Mouse (Mus musculus): ENCODE measurements around the gene Med16. TPM values are rescaled to one million over a fixed set of nuclear protein-coding genes. Genes with fewer than 3 reads are reported as not detected.
"Not testable (repeated sequence)": the region's sequence is repeated elsewhere in the genome, so short reads cannot be mapped to it uniquely, and the experiment has no call there.

Med16 gene
- polyA plus RNA-seq, 1 experiment from 2014 or later, result 45.7 TPM

DNA sequence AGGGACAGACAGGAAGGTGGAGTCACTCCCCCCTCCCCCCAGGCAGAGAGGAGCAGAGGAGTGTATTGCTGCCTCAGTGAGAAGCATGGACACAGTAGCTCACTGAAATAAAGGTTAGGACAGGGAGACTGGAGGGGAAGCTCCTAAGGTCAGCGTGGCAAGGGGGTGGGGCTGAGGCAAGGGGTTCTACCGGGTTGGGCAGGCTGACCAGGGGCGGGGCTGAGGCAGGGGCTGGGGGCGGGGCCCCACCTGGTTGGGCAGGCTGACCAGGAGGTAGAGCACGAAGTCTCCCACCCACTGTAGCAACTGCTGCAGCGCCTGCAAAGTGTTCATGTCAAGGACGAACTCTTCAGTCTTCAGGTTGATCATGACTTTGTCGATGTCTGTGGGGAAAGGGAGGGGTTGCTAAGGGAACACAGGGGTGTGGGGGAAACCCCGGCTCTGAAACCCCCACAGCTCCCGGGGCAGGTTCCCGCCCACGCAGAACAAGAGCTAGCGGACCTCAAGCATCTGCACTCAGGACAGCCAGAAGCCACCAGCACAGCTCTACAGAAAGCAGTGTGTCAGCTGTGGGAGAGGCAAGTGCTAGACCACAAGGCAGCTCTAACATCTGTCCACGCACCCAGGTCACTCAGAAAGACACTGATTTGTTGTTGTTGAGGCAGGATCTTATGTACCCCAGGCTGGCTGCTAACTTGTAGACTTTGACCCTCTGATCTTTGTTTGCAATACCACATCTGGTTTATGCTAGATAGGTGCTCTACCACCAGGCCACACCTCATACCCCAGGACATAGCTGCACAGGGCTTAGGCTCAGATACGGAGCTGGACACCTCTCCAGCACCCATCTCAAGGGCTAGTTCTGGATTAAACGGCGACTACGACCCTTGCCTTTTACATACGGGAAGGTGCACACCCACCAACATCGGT, 11.1 kb downstream of the Med16 start:
- Histone ChIP-seq H3K27me3 (ENCODE audit: control insufficient read depth, insufficient read depth, low read length) (peaks cover 2% of the 10 kb centered on the region; the same call in 1 of the 2 replicates), H3K9me3 (ENCODE audit: control insufficient read depth, low read length) (no peaks in the 10 kb centered on the region), H3K4me1 (ENCODE audit: control insufficient read depth, insufficient read depth, low read length) (peaks cover 13% of the 10 kb centered on the region), H3K4me3 (ENCODE audit: low read depth, low read length) (no peak overlapping the region), H3K4me2 (no peak overlapping the region), H3K27ac (ENCODE audit: low read depth, low read length) (no peak overlapping the region), H3K36me3 (ENCODE audit: control insufficient read depth, insufficient read depth, low read length) (peaks cover 6% of the 10 kb centered on the region), H3K9ac (ENCODE audit: low read length) (no peak overlapping the region)
- DNase-seq (ENCODE audit: low spot score, missing footprints) (no peak), ATAC-seq (ENCODE audit: low FRiP score) (no peak)
- WGBS, result 55% methylated on average over 20 of the region's 20 CpGs

GRCm38 (mm10) chr10:79896814-79897213, 11.9 kb downstream of the Med16 start:
- H3K4me1 ChIP-seq (ENCODE audit: control insufficient read depth, insufficient read depth, low read length), result peaks cover 13% of the 10 kb centered on the region
- ATAC-seq (ENCODE audit: low FRiP score), result no peak
- no peak overlapping the region for H3K9ac ChIP-seq (ENCODE audit: low read length)
- no peak overlapping the region for H3K4me2 ChIP-seq
- H3K36me3 ChIP-seq (ENCODE audit: control insufficient read depth, insufficient read depth, low read length), result peaks cover 6% of the 10 kb centered on the region; the same call in 1 of the 2 replicates
- no peak overlapping the region for H3K4me3 ChIP-seq (ENCODE audit: low read depth, low read length)
- no peak for DNase-seq (ENCODE audit: low spot score, missing footprints)
- WGBS, result 85% methylated on average over 13 of the region's 13 CpGs
- no peaks in the 10 kb centered on the region for H3K9me3 ChIP-seq (ENCODE audit: control insufficient read depth, low read length)
- peaks cover 2% of the 10 kb centered on the region; the same call in 1 of the 2 replicates for H3K27me3 ChIP-seq (ENCODE audit: control insufficient read depth, insufficient read depth, low read length)
- H3K27ac ChIP-seq (ENCODE audit: low read depth, low read length), result no peak overlapping the region

GRCm38 (mm10) chr10:79896306-79896705, 12.4 kb downstream of the Med16 start:
- DNase-seq (ENCODE audit: low spot score, missing footprints), result no peak
- peaks cover 6% of the 10 kb centered on the region; the same call in 1 of the 2 replicates for H3K36me3 ChIP-seq (ENCODE audit: control insufficient read depth, insufficient read depth, low read length)
- H3K9ac ChIP-seq (ENCODE audit: low read length), result no peak overlapping the region
- peaks cover 8% of the 10 kb centered on the region for H3K4me1 ChIP-seq (ENCODE audit: control insufficient read depth, insufficient read depth, low read length)
- no peak overlapping the region for H3K4me2 ChIP-seq
- no peak for ATAC-seq (ENCODE audit: low FRiP score)
- H3K27ac ChIP-seq (ENCODE audit: low read depth, low read length), result no peak overlapping the region
- H3K27me3 ChIP-seq (ENCODE audit: control insufficient read depth, insufficient read depth, low read length), result peaks cover 2% of the 10 kb centered on the region; the same call in 1 of the 2 replicates
- no peaks in the 10 kb centered on the region for H3K9me3 ChIP-seq (ENCODE audit: control insufficient read depth, low read length)
- 96% methylated on average over 16 of the region's 16 CpGs for WGBS
- H3K4me3 ChIP-seq (ENCODE audit: low read depth, low read length), result no peak overlapping the region

- H3K9ac ChIP-seq (ENCODE audit: low read length); H3K27me3 ChIP-seq (ENCODE audit: control insufficient read depth, insufficient read depth, low read length); H3K4me3 ChIP-seq (ENCODE audit: low read depth, low read length); H3K36me3 ChIP-seq (ENCODE audit: control insufficient read depth, insufficient read depth, low read length); H3K27ac ChIP-seq (ENCODE audit: low read depth, low read length); H3K4me2 ChIP-seq; H3K4me1 ChIP-seq (ENCODE audit: control insufficient read depth, insufficient read depth, low read length); H3K9me3 ChIP-seq (ENCODE audit: control insufficient read depth, low read length): not testable (repeated sequence)
- DNase-seq (ENCODE audit: low spot score, missing footprints), result peak; percentile 99
- 44% methylated on average over 22 of the region's 22 CpGs for WGBS
- peak; percentile 61 for ATAC-seq (ENCODE audit: low FRiP score)
Observed at GRCm38 (mm10) chr10:79892451-79893118, 16.1 kb downstream of the Med16 start.

DNA sequence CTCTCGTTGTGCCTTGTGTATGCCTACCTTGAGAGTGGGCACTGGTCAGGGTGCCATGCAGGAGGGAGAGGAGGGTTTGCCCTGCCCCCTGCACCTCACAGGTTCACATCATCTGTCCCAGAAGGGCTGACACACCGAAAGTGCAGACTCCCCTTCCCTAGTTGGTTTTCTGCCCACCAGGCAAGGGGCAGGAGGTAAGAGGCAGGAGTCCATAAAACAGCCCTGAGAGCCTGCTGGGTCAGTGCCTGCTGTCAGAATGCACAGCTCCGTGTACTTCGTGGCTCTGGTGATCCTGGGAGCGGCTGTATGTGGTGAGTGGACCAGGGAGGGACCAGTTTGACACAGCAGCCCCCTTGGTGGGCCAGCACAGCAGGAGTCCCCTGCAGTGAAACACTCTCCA, 18.1 kb downstream of the Med16 start, which contains the start of gene Cfd:
Cfd (plus strand) TSS at position 184 of the 400 bp plus-strand sequence.
- DNase-seq (ENCODE audit: low spot score, missing footprints) (no peak), ATAC-seq (ENCODE audit: low FRiP score) (no peak)
- H3K27me3 ChIP-seq (ENCODE audit: control insufficient read depth, insufficient read depth, low read length), result no peaks in the 10 kb centered on the region
- H3K4me1 ChIP-seq (ENCODE audit: control insufficient read depth, insufficient read depth, low read length), result no peaks in the 10 kb centered on the region
- 45% methylated on average over 5 of the region's 5 CpGs for WGBS
- no peak within 1 kb of the TSS for H3K4me2 ChIP-seq
- no peak within 1 kb of the TSS for H3K9ac ChIP-seq (ENCODE audit: low read length)
- no peaks in the 10 kb centered on the region for H3K9me3 ChIP-seq (ENCODE audit: control insufficient read depth, low read length)
- no peak within 1 kb of the TSS for H3K27ac ChIP-seq (ENCODE audit: low read depth, low read length)
- H3K36me3 ChIP-seq (ENCODE audit: control insufficient read depth, insufficient read depth, low read length), result peaks cover 3% of the 10 kb centered on the region; the same call in 1 of the 2 replicates
- no peak within 1 kb of the TSS for H3K4me3 ChIP-seq (ENCODE audit: low read depth, low read length)

DNA sequence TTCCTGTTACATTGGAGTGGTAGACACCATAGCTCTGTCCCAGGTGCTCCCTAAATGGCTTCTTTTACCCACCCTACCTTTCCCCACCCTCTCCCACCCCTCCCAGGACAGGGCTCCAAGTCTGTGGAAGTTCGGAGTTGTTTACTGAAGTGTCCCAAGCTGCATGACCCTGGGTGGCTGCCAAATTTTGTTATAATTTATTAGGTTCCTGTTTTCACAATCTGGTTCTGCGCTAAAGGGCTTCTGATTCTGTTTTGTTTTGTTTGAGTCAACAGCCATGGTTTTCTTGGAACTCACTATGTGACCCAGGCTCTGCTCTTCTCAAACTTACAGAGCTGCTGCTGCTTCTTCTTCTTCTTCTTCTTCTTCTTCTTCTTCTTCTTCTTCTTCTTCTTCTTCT, 19.3 kb downstream of the Med16 start:
- Histone ChIP-seq H3K36me3 (ENCODE audit: control insufficient read depth, insufficient read depth, low read length) (no peaks in the 10 kb centered on the region), H3K4me2 (no peak overlapping the region), H3K9ac (ENCODE audit: low read length) (no peak overlapping the region), H3K4me3 (ENCODE audit: low read depth, low read length) (no peak overlapping the region), H3K4me1 (ENCODE audit: control insufficient read depth, insufficient read depth, low read length) (no peaks in the 10 kb centered on the region), H3K27ac (ENCODE audit: low read depth, low read length) (no peak overlapping the region), H3K9me3 (ENCODE audit: control insufficient read depth, low read length) (no peaks in the 10 kb centered on the region), H3K27me3 (ENCODE audit: control insufficient read depth, insufficient read depth, low read length) (no peaks in the 10 kb centered on the region)
- WGBS, result 97% methylated on average over 2 of the region's 2 CpGs
- ATAC-seq (ENCODE audit: low FRiP score) (no peak), DNase-seq (ENCODE audit: low spot score, missing footprints) (no peak)

DNA sequence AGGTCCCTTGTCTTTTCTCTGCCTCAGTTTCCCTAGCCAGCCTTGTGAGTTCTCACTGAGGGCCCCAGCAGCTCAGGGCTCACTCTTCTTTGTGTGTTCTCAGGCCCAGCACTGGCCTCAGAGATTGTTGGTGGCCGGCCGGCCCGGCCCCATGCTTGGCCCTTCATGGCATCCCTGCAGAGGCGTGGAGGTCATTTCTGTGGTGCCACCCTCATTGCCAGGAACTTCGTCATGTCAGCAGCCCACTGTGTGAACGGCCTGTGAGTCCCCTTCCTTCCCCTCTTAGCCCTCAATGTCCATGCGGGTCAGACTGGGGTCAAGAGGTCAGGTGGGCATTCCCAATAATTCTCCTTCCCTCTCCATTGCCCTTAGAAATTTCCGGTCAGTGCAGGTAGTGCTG, 22.1 kb downstream of the Med16 start:
- no peaks in the 10 kb centered on the region for H3K9me3 ChIP-seq (ENCODE audit: control insufficient read depth, low read length)
- no peak overlapping the region for H3K4me3 ChIP-seq (ENCODE audit: low read depth, low read length)
- H3K36me3 ChIP-seq (ENCODE audit: control insufficient read depth, insufficient read depth, low read length), result no peaks in the 10 kb centered on the region
- H3K9ac ChIP-seq (ENCODE audit: low read length), result no peak overlapping the region
- H3K4me1 ChIP-seq (ENCODE audit: control insufficient read depth, insufficient read depth, low read length), result peaks cover 4% of the 10 kb centered on the region; the same call in 1 of the 2 replicates
- ATAC-seq (ENCODE audit: low FRiP score), result no peak
- H3K27ac ChIP-seq (ENCODE audit: low read depth, low read length), result no peak overlapping the region
- H3K4me2 ChIP-seq, result no peak overlapping the region
- 84% methylated on average over 8 of the region's 8 CpGs for WGBS
- peaks cover 14% of the 10 kb centered on the region for H3K27me3 ChIP-seq (ENCODE audit: control insufficient read depth, insufficient read depth, low read length)
- DNase-seq (ENCODE audit: low spot score, missing footprints), result no peak

DNA sequence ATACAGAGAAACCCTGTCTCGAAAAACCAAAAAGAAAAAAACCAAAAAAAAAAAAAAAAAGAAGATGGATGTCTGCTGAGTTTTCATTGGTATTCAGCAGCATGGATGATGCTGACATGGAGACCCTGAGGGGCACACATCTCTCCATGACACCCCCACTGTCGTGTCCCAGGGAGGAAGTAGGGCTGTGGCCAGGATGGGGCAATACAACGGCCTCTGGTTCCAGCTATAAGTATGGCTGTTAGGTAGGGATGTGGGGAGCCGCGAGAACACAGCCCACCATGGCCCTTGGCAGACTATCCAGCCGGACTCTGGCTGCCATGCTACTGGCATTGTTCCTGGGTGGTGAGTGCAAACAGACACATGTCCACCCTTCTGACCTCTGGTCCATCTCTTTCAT, 22.7 kb downstream of the Med16 start, which contains the start of gene Elane:
Elane (plus strand) TSS at position 194 of the 400 bp plus-strand sequence.
- Histone ChIP-seq H3K9me3 (ENCODE audit: control insufficient read depth, low read length) (no peaks in the 10 kb centered on the region), H3K4me3 (ENCODE audit: low read depth, low read length) (no peak within 1 kb of the TSS), H3K27me3 (ENCODE audit: control insufficient read depth, insufficient read depth, low read length) (peaks cover 16% of the 10 kb centered on the region), H3K9ac (ENCODE audit: low read length) (no peak within 1 kb of the TSS), H3K36me3 (ENCODE audit: control insufficient read depth, insufficient read depth, low read length) (no peaks in the 10 kb centered on the region), H3K27ac (ENCODE audit: low read depth, low read length) (no peak within 1 kb of the TSS), H3K4me1 (ENCODE audit: control insufficient read depth, insufficient read depth, low read length) (peaks cover 4% of the 10 kb centered on the region; the same call in 1 of the 2 replicates), H3K4me2 (no peak within 1 kb of the TSS)
- no peak for DNase-seq (ENCODE audit: low spot score, missing footprints)
- WGBS, result 86% methylated on average over 6 of the region's 6 CpGs
- no peak for ATAC-seq (ENCODE audit: low FRiP score)

DNA sequence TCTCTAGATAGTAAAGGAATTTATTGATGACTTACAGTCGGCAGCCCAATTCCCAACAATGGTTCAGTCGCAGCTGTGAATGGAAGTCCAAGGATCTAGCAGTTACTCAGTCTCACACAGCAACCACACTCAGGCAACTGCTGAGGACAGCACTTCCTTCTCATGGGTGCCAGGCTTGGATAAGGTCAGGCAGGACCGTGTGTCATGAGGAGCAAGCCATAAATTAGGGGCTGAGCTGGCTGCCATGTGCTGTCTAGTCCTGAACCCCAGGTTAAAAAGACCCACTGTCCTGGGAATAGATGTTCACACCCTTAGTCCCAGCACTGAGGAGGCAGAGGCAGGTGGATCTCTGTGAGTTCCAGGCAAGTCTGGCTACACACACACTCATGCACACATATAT, 23.8 kb downstream of the Med16 start:
- not testable (repeated sequence) for H3K4me1 ChIP-seq (ENCODE audit: control insufficient read depth, insufficient read depth, low read length); H3K4me2 ChIP-seq; H3K27ac ChIP-seq (ENCODE audit: low read depth, low read length); H3K36me3 ChIP-seq (ENCODE audit: control insufficient read depth, insufficient read depth, low read length); H3K4me3 ChIP-seq (ENCODE audit: low read depth, low read length); H3K9ac ChIP-seq (ENCODE audit: low read length); DNase-seq (ENCODE audit: low spot score, missing footprints); H3K9me3 ChIP-seq (ENCODE audit: control insufficient read depth, low read length); ATAC-seq (ENCODE audit: low FRiP score)
- H3K27me3 ChIP-seq (ENCODE audit: control insufficient read depth, insufficient read depth, low read length), result peaks cover 19% of the 10 kb centered on the region
- WGBS, result 84% methylated on average over 2 of the region's 3 CpGs

Measured in midbrain, embryonic 11.5 days (tissue).